Mouse (Mus musculus) neutrophil, adult 83 days (primary cell): Measurements from ENCODE around the gene Tbx2. TPM values are rescaled to one million over a fixed set of nuclear protein-coding genes. Genes with fewer than 3 reads are reported as not detected.

Source experiments
- total RNA-seq, 2 experiments: library from RNA; stranded (reverse); gene quantifications; one replicate each; pipeline ENCODE4 v1.2.4; 2023

Gene Tbx2
- under 1 TPM; 0.35 to 0.68 TPM for total RNA-seq

DNA sequence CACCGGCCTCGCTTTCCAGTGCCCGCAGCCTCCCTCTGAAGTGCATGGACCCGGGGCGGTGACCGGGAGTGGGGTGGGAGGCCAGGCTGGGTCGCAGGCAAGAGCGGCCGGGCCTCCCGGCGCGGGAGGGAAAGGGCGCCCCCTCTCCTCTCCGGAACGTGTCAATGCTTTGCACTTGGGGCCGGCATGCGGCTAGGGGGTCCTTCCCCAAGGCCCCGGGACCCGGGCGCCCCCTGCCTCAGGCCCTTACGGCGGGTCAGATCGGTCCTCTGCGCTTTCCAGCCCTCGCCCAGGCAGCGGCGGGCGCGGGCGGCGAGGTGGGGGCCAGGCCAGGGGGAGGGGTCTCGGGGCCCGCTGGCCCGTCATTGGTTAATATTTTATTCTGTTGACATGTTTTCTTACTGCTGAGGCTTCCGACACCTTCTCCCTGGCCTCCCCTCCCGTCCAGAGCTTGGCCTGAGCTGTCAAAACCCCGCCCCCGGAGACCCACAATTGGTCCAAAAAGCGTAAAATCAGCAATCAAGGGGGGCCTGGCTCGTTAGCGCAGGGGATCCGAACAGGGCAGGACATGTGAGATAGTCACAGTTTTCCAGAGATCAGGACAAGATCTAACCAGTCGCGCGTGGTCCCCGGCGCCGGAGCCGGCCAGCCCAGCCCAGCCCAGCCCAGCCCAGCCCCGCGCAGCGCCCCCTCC is at the start of gene Tbx2:
Gene Tbx2 (plus strand): TSS at position 321 of the 694 bp plus-strand sequence.

DNA sequence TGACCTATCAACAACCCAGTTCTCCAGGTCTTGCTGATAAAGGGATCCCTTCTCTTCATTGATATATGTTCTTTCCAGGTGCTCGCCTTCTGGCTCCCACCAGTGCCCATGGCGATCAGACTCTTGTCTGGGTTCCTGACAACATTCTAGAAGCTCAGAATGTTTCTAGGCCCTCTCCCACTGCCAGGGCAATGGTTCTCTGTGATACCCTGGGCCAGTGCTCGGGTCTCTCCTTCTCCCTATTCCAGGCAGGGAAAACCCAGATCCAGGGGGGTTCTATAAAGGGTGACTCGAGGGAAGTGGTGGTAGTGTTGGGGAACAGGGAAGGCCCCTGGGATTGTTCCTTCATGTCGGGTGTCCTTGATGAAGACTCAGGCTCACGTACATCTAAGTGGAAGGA is 17.9 kb downstream of the Tbx2 start, which contains the start of gene Gm11444:
Gene Gm11444 (minus strand): TSS at position 101 of the 400 bp plus-strand sequence.

DNA sequence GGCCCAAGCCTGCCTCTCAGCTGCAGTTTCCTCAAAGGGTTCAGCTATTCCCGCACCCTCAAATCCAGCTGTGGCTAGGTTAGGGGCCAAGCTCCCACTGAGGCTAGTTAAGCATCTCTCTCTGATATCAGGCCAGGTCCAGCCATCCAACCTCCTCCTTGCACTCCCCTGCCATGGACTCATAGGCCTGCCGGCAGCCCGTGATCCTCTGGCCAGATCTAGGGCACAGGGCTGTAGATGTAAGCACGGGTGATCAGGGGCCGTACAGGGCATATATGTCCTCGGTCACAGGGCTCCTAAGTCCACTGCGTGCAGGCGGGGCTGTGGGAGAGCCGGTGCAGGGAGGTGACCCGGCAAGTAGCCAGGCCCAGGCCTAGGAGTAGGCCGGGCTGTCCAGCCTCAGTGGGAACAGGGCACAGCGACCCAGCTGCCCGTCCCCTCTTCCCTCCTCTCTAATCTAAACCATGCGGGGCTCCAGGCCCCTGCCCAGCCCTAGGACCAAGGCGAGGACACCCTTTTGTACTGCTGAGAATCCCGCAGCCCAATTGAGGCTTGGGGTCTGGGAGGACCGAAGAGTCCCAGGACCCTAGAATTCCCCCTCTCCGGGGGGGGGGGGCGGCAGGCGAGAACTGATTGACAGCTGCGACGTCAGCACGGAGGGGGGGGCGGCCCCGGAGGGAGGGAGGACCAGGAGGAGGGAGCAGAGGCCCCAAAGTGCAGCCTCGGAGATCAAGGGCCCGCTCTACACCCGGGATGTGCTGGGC is 53.5 kb downstream of the Tbx2 start, which contains the start of gene Tbx4:
Gene Tbx4 (plus strand): TSS at position 758 of the 764 bp plus-strand sequence.

Other genes starting within 250 kb of the Tbx2 start
- not detected for gene Gm11444, start 17.8 kb downstream of the Tbx2 start, total RNA-seq
- not detected for gene Tbx4, start 53.9 kb downstream of the Tbx2 start, total RNA-seq